Mouse (Mus musculus) myocyte (in vitro differentiated cells): ENCODE measurements around the gene Prkag2. TPM values are rescaled to one million over a fixed set of nuclear protein-coding genes. Genes with fewer than 3 reads are reported as not detected.

ENCODE experiments used
- H3K27me3 ChIP-seq: one replicate; pipeline ENCODE4 v1.6.1; 2011; ENCODE audit not compliant: control insufficient read depth, insufficient read depth, insufficient read length
- H3K36me3 ChIP-seq: one replicate; pipeline ENCODE4 v1.6.1; 2011; ENCODE audit not compliant: control insufficient read depth, insufficient read depth
- H3K4me2 ChIP-seq: one replicate; pipeline ENCODE4 v1.6.1; 2011; ENCODE audit warnings: low read depth, control low read depth
- H3K4me3 ChIP-seq: one replicate; pipeline ENCODE4 v1.5.1; 2011; ENCODE audit warnings: mild to moderate bottlenecking, control low read depth, moderate library complexity
- H3K79me2 ChIP-seq: one replicate; pipeline ENCODE4 v1.6.1; 2011; ENCODE audit not compliant: control insufficient read depth, insufficient read depth
- H3ac ChIP-seq: one replicate; pipeline ENCODE4 v1.6.1; 2011; ENCODE audit not compliant: control insufficient read depth, insufficient read length
- CEBPB ChIP-seq: IDR thresholded peaks from 2 replicates; pipeline ENCODE4 v1.6.1; 2011; ENCODE audit warnings: mild to moderate bottlenecking, moderate library complexity; ENCODE audit not compliant: poor library complexity, insufficient read depth, severe bottlenecking
- E2F4 ChIP-seq: IDR thresholded peaks from one replicate; pipeline ENCODE4 v1.6.1; 2011; ENCODE audit warnings: mild to moderate bottlenecking, control low read depth, moderate library complexity; ENCODE audit not compliant: insufficient read depth
- MAX ChIP-seq: IDR thresholded peaks from one replicate; pipeline ENCODE4 v1.6.1; 2011; ENCODE audit warnings: low read depth, mild to moderate bottlenecking, control low read depth
- MYOD1 ChIP-seq, 3 experiments: IDR thresholded peaks; one replicate each; pipeline ENCODE4 v1.6.1; 2011; ENCODE audit warnings: control low read depth in 2 of 3, low read depth in 2 of 3, mild to moderate bottlenecking in 2 of 3, moderate library complexity in 1 of 3; ENCODE audit not compliant: insufficient read length in 2 of 3, control insufficient read depth in 1 of 3
- MYOG ChIP-seq, 3 experiments: IDR thresholded peaks; one replicate each; pipeline ENCODE4 v1.6.1; 2011; ENCODE audit warnings: control low read depth in 2 of 3, low read depth in 2 of 3, mild to moderate bottlenecking in 2 of 3; ENCODE audit not compliant: insufficient read length in 2 of 3, control insufficient read depth in 1 of 3, insufficient read depth in 1 of 3
- POLR2A ChIP-seq: IDR thresholded peaks from one replicate; pipeline ENCODE4 v1.6.1; 2011; ENCODE audit warnings: low read depth, mild to moderate bottlenecking, control low read depth, moderate library complexity; ENCODE audit not compliant: insufficient read length
- POLR2AphosphoS2 ChIP-seq: IDR thresholded peaks from one replicate; pipeline ENCODE4 v1.6.1; 2011; ENCODE audit warnings: low read depth, control low read depth; ENCODE audit not compliant: insufficient read length
- REST ChIP-seq: IDR thresholded peaks from one replicate; pipeline ENCODE4 v1.6.1; 2011; ENCODE audit warnings: mild to moderate bottlenecking, control low read depth, moderate library complexity; ENCODE audit not compliant: insufficient read depth, insufficient read length
- SRF ChIP-seq: IDR thresholded peaks from one replicate; pipeline ENCODE4 v1.6.1; 2011; ENCODE audit warnings: low read depth; ENCODE audit not compliant: control insufficient read depth, insufficient read length
- TCF12 ChIP-seq: IDR thresholded peaks from one replicate; pipeline ENCODE4 v1.6.1; 2011; ENCODE audit warnings: mild to moderate bottlenecking, control low read depth; ENCODE audit not compliant: poor library complexity, insufficient read depth, severe bottlenecking
- TCF3 ChIP-seq: IDR thresholded peaks from one replicate; pipeline ENCODE4 v1.6.1; 2011; ENCODE audit warnings: low read depth, control low read depth; ENCODE audit not compliant: insufficient read length
- USF1 ChIP-seq: IDR thresholded peaks from one replicate; pipeline ENCODE4 v1.6.1; 2011; ENCODE audit warnings: low read depth, mild to moderate bottlenecking, control low read depth, moderate library complexity
- polyA plus RNA-seq: library from polyadenylated mRNA; unstranded; fragments of >200 nt; fragmentation: generic; extraction: Trizol; gene quantifications from one replicate; pipeline ENCODE4 v1.2.1, GENCODE M21; 2012; ENCODE audit warnings: missing spikeins

Gene Prkag2
- polyA plus RNA-seq, 1 experiment, result 5.8 TPM

GRCm38 (mm10) chr5:24969241-24969880 is 131.1 kb downstream of the Prkag2 start:
- Histone ChIP-seq H3K36me3 (no peaks in the 10 kb centered on the region), H3ac (no peak overlapping the region), H3K79me2 (no peaks in the 10 kb centered on the region), H3K4me3 (no peak overlapping the region), H3K27me3 (peaks cover 30% of the 10 kb centered on the region), H3K4me2 (no peak overlapping the region)
- TF ChIP-seq TCF3, result no peak
- no peak for TF ChIP-seq USF1
- no peak for TF ChIP-seq CEBPB
- no peak for TF ChIP-seq REST
- no peak for TF ChIP-seq TCF12
- no peak for TF ChIP-seq POLR2AphosphoS2
- TF ChIP-seq SRF, result no peak
- TF ChIP-seq MYOD1 (IDR thresholded peaks at IDR 0.05; ENCODE audit: control insufficient read depth in 1 of 3, insufficient read length in 2 of 3, low read depth in 2 of 3), result no peak

- TF ChIP-seq SRF, result no peak
- TF ChIP-seq REST, result no peak
- no peak for TF ChIP-seq E2F4
- no peak for TF ChIP-seq USF1
- no peak for TF ChIP-seq POLR2AphosphoS2
- TF ChIP-seq POLR2A, result no peak
- TF ChIP-seq MAX, result no peak
- TF ChIP-seq TCF12, result no peak
- no peak for TF ChIP-seq CEBPB
- TF ChIP-seq MYOG (IDR thresholded peaks at IDR 0.05; ENCODE audit: control insufficient read depth in 1 of 3, insufficient read depth in 1 of 3, insufficient read length in 2 of 3, low read depth in 2 of 3), result no peak
- TF ChIP-seq TCF3, result no peak
- TF ChIP-seq MYOD1 (IDR thresholded peaks at IDR 0.05; ENCODE audit: control insufficient read depth in 1 of 3, insufficient read length in 2 of 3, low read depth in 2 of 3), result no peak
- H3K79me2 ChIP-seq, result no peaks in the 10 kb centered on the region
Observed at GRCm38 (mm10) chr5:24968792-24969191, 131.7 kb downstream of the Prkag2 start.

GRCm38 (mm10) chr5:24967898-24968535 is 132.4 kb downstream of the Prkag2 start:
- no peaks in the 10 kb centered on the region for H3K79me2 ChIP-seq
- H3K27me3 ChIP-seq, result peaks cover 30% of the 10 kb centered on the region
- no peak overlapping the region for H3ac ChIP-seq
- no peak for TF ChIP-seq E2F4
- no peak overlapping the region for H3K4me3 ChIP-seq
- no peak overlapping the region for H3K4me2 ChIP-seq
- no peaks in the 10 kb centered on the region for H3K36me3 ChIP-seq

More at GRCm38 (mm10) chr5:24968792-24969191, 131.7 kb downstream of the Prkag2 start:
- no peaks in the 10 kb centered on the region for H3K36me3 ChIP-seq
- no peak overlapping the region for H3K4me3 ChIP-seq
- H3ac ChIP-seq, result no peak overlapping the region
- no peak overlapping the region for H3K4me2 ChIP-seq
- peaks cover 30% of the 10 kb centered on the region for H3K27me3 ChIP-seq

- H3ac ChIP-seq, result no peak overlapping the region
- peak in 1 of 3 experiments; percentile 32 for TF ChIP-seq MYOD1 (IDR thresholded peaks at IDR 0.05; ENCODE audit: control insufficient read depth in 1 of 3, insufficient read length in 2 of 3, low read depth in 2 of 3)
- no peak for TF ChIP-seq USF1
- TF ChIP-seq MAX, result no peak
Observed at GRCm38 (mm10) chr5:24963776-24964175, 136.7 kb downstream of the Prkag2 start.

GRCm38 (mm10) chr5:24960791-24961190 is 139.7 kb downstream of the Prkag2 start:
- Histone ChIP-seq H3K27me3 (peaks cover 11% of the 10 kb centered on the region), H3K4me2 (no peak overlapping the region), H3K79me2 (no peaks in the 10 kb centered on the region), H3K4me3 (no peak overlapping the region), H3K36me3 (no peaks in the 10 kb centered on the region), H3ac (no peak overlapping the region)
- no peak for TF ChIP-seq TCF3
- TF ChIP-seq MYOD1 (IDR thresholded peaks at IDR 0.05; ENCODE audit: control insufficient read depth in 1 of 3, insufficient read length in 2 of 3, low read depth in 2 of 3), result peak in 1 of 3 experiments; percentile 16
- no peak for TF ChIP-seq SRF
- no peak for TF ChIP-seq POLR2A
- no peak for TF ChIP-seq E2F4
- TF ChIP-seq USF1, result no peak
- TF ChIP-seq TCF12, result no peak
- TF ChIP-seq REST, result no peak
- peak in 2 of 3 experiments; percentile 38 to 52 for TF ChIP-seq MYOG (IDR thresholded peaks at IDR 0.05; ENCODE audit: control insufficient read depth in 1 of 3, insufficient read depth in 1 of 3, insufficient read length in 2 of 3, low read depth in 2 of 3)
- TF ChIP-seq MAX, result no peak
- TF ChIP-seq CEBPB, result no peak
- TF ChIP-seq POLR2AphosphoS2, result no peak

More at GRCm38 (mm10) chr5:24963776-24964175, 136.7 kb downstream of the Prkag2 start:
- Histone ChIP-seq H3K4me3 (no peak overlapping the region), H3K4me2 (no peak overlapping the region), H3K27me3 (peaks cover 37% of the 10 kb centered on the region), H3K36me3 (no peaks in the 10 kb centered on the region), H3K79me2 (no peaks in the 10 kb centered on the region)
